Mouse (Mus musculus) gastrocnemius, adult 2 months (tissue): ENCODE data around the gene Rnls. TPM values are rescaled to one million over a fixed set of nuclear protein-coding genes. Genes with fewer than 3 reads are reported as not detected.

Source experiments
- DNase-seq: peaks from one replicate; pipeline ENCODE4 v3.0.0; 2022
- H3K27ac ChIP-seq: fragments of 200-600 bp; 2 replicates; pipeline ENCODE4 v1.8.1; 2022; ENCODE audit warnings: mild to moderate bottlenecking
- H3K4me3 ChIP-seq: fragments of 200-600 bp; 2 replicates; pipeline ENCODE4 v1.8.1; 2022; ENCODE audit warnings: mild to moderate bottlenecking, moderate library complexity
- CTCF ChIP-seq: fragments of 200-600 bp; IDR thresholded peaks from 2 replicates; pipeline ENCODE4 v1.8.1; 2022; ENCODE audit warnings: antibody characterized with exemption, mild to moderate bottlenecking, moderate library complexity
- intact Hi-C: fragments of 180-260 bp; cut with DNase I; formaldehyde crosslinking; loops from one replicate; pipeline ENCODE4 v1.15.1; 2025
- total RNA-seq, 2 experiments: library from RNA; stranded (reverse); gene quantifications; 2 replicates each; pipeline ENCODE4 v1.2.3; 2021

The Rnls gene
- total RNA-seq, 2 experiments from 2014 or later: 8.3 to 13.0 TPM

DNA sequence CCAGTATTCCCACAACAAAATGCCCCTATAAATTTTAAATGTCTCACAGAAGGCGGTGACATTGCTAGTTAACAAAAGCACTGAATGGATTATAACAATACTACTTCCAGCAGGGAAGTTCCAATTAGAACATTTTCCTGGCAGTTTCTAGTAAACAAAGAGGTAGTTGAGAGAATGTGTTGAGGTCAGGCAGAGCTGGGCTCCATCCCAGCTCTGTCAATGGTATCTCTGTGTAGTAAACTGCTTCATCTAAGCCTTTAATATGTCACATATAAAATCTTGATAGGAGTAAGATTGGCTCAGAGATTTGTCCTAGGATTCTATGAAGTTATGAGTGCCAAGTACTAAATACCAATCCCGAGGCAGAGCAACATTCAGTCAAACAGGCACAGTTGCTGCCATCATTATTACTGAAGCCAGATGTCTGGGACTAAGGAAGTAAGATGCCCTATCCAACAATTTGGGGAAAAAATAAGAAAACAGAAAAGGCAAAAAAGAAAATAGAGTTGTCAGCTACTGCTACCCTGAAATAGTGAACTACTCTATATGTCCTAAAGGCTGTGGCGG, 92.3 kb downstream of the Rnls start:
- DNase-seq: no peak
- no peak for TF ChIP-seq CTCF
- Histone ChIP-seq H3K4me3 (no peak overlapping the region), H3K27ac (no peak overlapping the region)
- intact Hi-C loops: no loop called here

- H3K4me3 ChIP-seq: no peak overlapping the region
- TF ChIP-seq CTCF: no peak; the same call in 1 of the 2 replicates
- intact Hi-C loops: no loop called here
- H3K27ac ChIP-seq: no peak overlapping the region
- no peak for DNase-seq
Measured at GRCm38 (mm10) chr19:33296338-33296737, 95.8 kb downstream of the Rnls start.

GRCm38 (mm10) chr19:33282985-33283384, 109.1 kb downstream of the Rnls start:
- Histone ChIP-seq H3K4me3 (no peak overlapping the region), H3K27ac (no peak overlapping the region)
- peak; percentile 10; the same call in 1 of the 2 replicates for TF ChIP-seq CTCF
- no peak for DNase-seq
- intact Hi-C loops: no loop called here

DNA sequence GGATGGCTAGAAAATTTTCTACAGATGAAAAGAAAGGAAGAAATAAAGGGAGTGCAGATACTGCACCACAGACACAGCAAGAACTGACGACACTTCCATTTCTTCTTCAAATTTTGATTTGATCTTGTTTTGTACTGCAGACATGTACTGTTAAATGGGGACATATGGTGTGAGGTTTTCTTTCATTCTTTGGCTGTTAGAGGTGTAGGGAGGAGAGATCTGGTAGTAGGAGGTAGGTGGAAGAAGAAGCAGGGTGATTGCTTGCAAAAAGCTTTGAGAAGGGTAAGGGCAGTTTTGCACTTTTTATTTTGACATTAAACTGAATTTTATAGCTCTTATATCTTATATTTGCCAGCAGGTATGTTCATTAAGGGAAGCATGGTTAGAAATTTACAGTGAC, 115.7 kb downstream of the Rnls start:
- no peak for TF ChIP-seq CTCF
- Histone ChIP-seq H3K4me3 (no peak overlapping the region), H3K27ac (no peak overlapping the region)
- intact Hi-C loops: no loop called here
- DNase-seq: no peak

DNA sequence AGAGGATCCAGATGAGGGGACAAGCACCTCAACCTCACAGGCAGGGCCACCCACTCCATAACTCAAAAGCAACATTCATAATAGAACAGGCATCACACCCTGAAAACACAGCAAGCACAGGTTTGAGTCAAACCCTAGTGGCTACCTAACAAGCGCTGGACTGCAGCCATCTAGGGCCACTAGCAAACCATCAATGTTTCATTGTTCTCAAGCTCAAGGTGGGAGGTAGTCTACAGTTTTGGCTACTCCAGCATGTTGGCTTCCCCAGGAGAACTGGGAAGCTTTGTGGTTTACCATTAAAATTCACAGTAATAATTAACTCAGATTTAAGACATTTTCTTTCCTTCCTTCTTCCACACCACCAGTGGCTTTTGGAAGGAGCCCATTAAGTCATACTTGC, 118.4 kb downstream of the Rnls start:
- H3K4me3 ChIP-seq: no peak overlapping the region
- no peak for DNase-seq
- no peak for TF ChIP-seq CTCF
- intact Hi-C loops: no loop called here
- no peak overlapping the region for H3K27ac ChIP-seq

GRCm38 (mm10) chr19:33271571-33271970, 120.5 kb downstream of the Rnls start:
- intact Hi-C loops: no loop called here
- no peak for DNase-seq
- H3K4me3 ChIP-seq: no peak overlapping the region
- no peak for TF ChIP-seq CTCF
- H3K27ac ChIP-seq: no peak overlapping the region

DNA sequence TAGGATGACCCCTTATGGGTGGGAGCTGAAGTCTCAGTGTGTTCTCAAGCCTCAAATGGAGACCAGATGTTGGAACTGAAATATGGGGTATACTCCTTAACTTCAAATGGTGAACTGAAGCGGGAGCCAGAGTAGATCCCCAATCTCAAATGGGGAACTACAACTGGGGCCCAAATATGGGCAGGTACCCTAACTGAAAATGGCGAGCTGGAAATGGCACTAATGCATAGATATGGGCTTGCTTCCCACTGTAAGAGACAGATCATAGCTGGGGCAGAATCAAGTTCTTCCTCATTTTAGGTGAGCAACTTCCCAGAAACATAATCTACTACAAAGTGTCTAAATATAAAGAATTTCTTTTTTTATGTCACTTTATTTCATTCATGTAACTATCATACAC, 121.9 kb downstream of the Rnls start:
- no peak for DNase-seq
- no peak for TF ChIP-seq CTCF
- Histone ChIP-seq H3K27ac (no peak overlapping the region), H3K4me3 (no peak overlapping the region)
- intact Hi-C loops: no loop called here

GRCm38 (mm10) chr19:33268044-33268443, 124.1 kb downstream of the Rnls start:
- peak; percentile 20 for DNase-seq
- peak; percentile 44 for TF ChIP-seq CTCF

GRCm38 (mm10) chr19:33265245-33265644, 126.8 kb downstream of the Rnls start:
- intact Hi-C loops: no loop called here
- no peak for DNase-seq
- Histone ChIP-seq H3K4me3 (no peak overlapping the region), H3K27ac (no peak overlapping the region)
- no peak for TF ChIP-seq CTCF

More at GRCm38 (mm10) chr19:33268044-33268443, 124.1 kb downstream of the Rnls start:
- Histone ChIP-seq H3K27ac (no peak overlapping the region), H3K4me3 (no peak overlapping the region)
- intact Hi-C loops: no loop called here

DNA sequence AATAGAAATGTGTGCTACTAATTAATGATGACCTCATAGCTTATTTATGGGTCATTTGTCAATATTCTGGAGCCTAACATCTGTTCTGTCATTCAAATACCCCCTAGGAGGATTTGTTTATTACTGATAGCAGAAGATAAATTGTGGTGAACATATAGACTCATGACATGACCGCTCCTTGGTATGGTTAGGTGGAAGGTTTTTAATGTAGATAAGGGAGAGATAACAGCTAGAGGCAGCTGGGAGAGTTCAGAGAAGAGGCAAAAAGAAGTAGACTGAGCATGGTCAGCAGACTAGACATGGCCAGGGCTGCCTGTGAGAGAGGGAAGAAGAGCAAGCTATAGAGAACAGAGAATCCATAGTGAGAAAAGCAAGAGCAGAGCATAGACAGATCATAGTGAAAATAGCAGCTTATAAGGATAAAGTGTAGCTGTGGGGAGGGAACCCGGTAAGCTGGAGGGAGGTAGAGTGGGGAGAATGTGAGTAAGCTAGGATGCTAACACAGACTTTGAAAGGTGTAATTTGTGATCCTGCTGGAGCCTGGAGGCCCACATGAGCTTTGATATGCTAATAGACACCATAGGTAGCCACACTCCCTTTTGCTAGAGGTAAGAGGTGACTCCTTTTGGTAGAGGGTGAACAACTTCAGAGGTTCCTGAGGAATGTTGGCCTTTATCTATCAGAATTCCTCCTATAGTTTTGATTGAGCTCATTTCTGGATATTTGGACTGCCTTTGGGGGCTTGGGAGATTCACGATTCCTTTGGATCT, 127.7 kb downstream of the Rnls start:
- intact Hi-C loops: no loop called here
- Histone ChIP-seq H3K4me3 (no peak overlapping the region), H3K27ac (no peak overlapping the region)
- TF ChIP-seq CTCF: no peak
- no peak for DNase-seq

DNA sequence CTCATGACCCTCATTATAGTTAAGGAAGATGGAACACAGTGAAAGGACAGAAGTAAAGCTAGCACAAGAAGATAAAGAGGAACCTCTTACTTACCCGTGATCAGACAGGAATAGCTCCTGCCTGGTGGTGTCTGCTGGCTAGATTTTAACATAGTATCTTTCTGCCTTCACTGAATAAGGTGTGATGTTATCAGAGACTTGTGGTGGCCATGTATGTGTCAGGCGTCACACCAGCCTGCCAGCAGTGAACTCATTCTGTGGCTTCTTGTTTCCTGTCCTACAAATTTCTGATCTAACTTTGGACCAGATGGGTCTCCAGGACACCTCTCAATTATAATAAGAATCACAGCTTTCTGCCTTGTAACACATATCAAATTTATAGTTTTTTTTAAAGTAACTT, 129.7 kb downstream of the Rnls start:
- H3K27ac ChIP-seq: no peak overlapping the region
- no peak for DNase-seq
- intact Hi-C loops: no loop called here
- TF ChIP-seq CTCF: no peak
- no peak overlapping the region for H3K4me3 ChIP-seq

DNA sequence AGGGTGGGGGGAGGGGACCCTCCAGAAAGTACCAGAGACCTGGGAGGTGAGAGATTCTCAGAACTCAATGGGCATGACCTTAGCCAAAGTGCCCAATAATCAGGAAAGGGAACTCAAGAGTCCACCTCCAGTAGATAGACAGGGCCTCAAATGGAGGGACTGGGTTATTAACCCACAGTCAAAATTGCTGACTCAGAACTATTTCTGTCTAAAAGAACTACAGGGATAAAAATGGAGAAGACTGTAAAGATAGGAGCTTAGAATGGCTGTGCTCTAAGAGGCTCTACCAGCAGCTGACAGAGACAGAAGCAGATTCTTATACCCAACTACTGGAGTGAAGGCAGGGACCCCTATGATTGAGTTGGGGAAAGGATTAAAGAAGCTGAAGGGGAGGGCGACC, 132.9 kb downstream of the Rnls start:
- no peak for DNase-seq
- intact Hi-C loops: no loop called here

GRCm38 (mm10) chr19:33253893-33254292, 138.2 kb downstream of the Rnls start:
- intact Hi-C loops: no loop called here
- no peak for TF ChIP-seq CTCF
- no peak for DNase-seq

More for the DNA sequence above, 132.9 kb downstream of the Rnls start:
- TF ChIP-seq CTCF: no peak
- Histone ChIP-seq H3K27ac (no peak overlapping the region), H3K4me3 (no peak overlapping the region)

DNA sequence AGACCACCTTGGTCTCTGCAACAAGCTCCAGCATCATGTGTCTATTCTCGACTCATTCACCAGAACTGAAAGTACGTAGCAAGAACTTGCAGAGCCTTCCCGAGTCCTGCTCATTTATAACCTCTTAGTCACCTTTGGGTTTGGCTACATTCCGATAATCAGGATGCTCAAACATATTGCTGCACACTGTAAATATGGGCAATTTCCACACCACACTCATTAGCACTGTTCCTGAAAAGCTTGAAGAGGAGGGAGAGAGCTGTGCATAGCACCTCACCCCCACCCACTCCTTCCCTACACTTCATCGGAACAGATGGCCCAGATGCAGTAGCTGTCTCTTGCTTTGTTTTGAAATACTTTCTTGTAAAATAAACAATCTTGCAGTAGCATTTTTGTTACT, 139.9 kb downstream of the Rnls start:
- no peak overlapping the region for H3K4me3 ChIP-seq
- H3K27ac ChIP-seq: no peak overlapping the region
- no peak for TF ChIP-seq CTCF
- no peak for DNase-seq
- intact Hi-C loops: no loop called here

More at GRCm38 (mm10) chr19:33253893-33254292, 138.2 kb downstream of the Rnls start:
- Histone ChIP-seq H3K27ac (no peak overlapping the region), H3K4me3 (no peak overlapping the region)
